Comparison of ENCODE assay signal across 19 mouse cellular contexts in the genomic region with DNA sequence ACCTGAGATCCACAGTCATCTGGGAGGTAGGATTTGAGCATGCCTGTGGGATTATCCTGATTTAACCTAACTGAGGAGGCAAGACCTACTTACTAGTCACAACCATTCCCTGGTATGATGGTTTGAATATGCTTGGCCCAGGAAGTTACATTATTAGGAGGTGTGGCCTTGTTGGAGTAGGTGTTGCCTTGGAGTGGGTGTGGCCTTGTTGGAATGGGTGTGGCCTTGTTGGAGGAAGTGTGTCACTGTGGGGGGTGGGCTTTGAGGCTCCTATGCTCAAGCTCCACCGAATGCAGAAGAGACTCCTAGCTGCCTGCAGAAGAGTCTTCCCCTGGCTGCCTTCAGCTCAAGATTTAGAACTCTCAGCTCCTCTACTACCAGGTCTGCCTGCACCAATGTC. TPM values are rescaled to one million over a fixed set of nuclear protein-coding genes. Genes with fewer than 3 reads are reported as not detected.
A peak's percentile ranks its signal among the peaks of the same experiment; 100 is the strongest.
DNase-seq lines count a peak whose midpoint lies in the region; TF ChIP-seq lines count a peak whose summit lies in the region.
"Had no signal": no experiment of that assay in that cellular context is flagged by ENCODE, and none has a peak within 500 bp of the region (broad histone marks: within the 10 kb centered on the region; RNA-seq: fewer than 3 reads in every experiment).

No protein-coding gene starts in this region.

- 75% methylated on average over 1 of the region's 1 CpGs for WGBS in kidney, adult 2 months

- H3K9me3 ChIP-seq in MEL (replicated peaks; ENCODE audit: insufficient read depth, low read length): no peaks in the 10 kb centered on the region
- H3K9me3 ChIP-seq: embryonic facial prominence, embryonic 10.5 days; embryonic facial prominence, embryonic 12.5 days; G1E had no signal

- H3K27ac ChIP-seq in MEL (ENCODE audit: control insufficient read depth, low read depth, low read length): no peak overlapping the region
- no peak overlapping the region for H3K27ac ChIP-seq in kidney, adult 2 months (ENCODE audit: insufficient read depth, low read depth, low read length)
- H3K27ac ChIP-seq: embryonic facial prominence, embryonic 10.5 days; embryonic facial prominence, embryonic 12.5 days had no signal

- TF ChIP-seq CTCF in MEL (IDR thresholded peaks at IDR 0.05 in 2 of 3, conservative IDR thresholded peaks at IDR 0.05 in 1 of 3; ENCODE audit: control insufficient read depth in 1 of 3, insufficient read depth in 1 of 3, low read depth in 2 of 3, low read length in 3 of 3, poor library complexity in 1 of 3, severe bottlenecking in 1 of 3): no peak
- no peak for TF ChIP-seq CTCF in kidney, adult 2 months (conservative IDR thresholded peaks at IDR 0.05; ENCODE audit: insufficient read depth, insufficient read length, low read depth, low read length)

- TF ChIP-seq RAD21 in MEL (IDR thresholded peaks at IDR 0.05; ENCODE audit: low read depth, low read length): no peak

- H3K4me3 ChIP-seq in MEL (ENCODE audit: control insufficient read depth in 1 of 2, insufficient read depth in 1 of 2, low read depth in 2 of 2, low read length in 2 of 2): no peak overlapping the region
- H3K4me3 ChIP-seq in kidney, adult 2 months (ENCODE audit: insufficient read depth, low read depth, low read length): no peak overlapping the region
- H3K4me3 ChIP-seq: embryonic facial prominence, embryonic 10.5 days; embryonic facial prominence, embryonic 12.5 days had no signal

- no peaks in the 10 kb centered on the region for H3K27me3 ChIP-seq in MEL (ENCODE audit: control insufficient read depth in 1 of 2, insufficient read depth in 2 of 2, low read length in 2 of 2)
- H3K27me3 ChIP-seq in kidney, adult 2 months (replicated peaks; ENCODE audit: control insufficient read depth, insufficient read depth, low read length): no peaks in the 10 kb centered on the region
- H3K27me3 ChIP-seq: embryonic facial prominence, embryonic 12.5 days had no signal

- no peak for TF ChIP-seq EP300 in MEL (IDR thresholded peaks at IDR 0.05; ENCODE audit: low read depth in 1 of 2, low read length in 2 of 2)

- no peak for TF ChIP-seq POLR2A in MEL (IDR thresholded peaks at IDR 0.05; ENCODE audit: control insufficient read depth in 1 of 2, insufficient read depth in 1 of 2, low read depth in 1 of 2, low read length in 2 of 2, poor library complexity in 1 of 2)
- no peak for TF ChIP-seq POLR2A in kidney, adult 2 months (IDR thresholded peaks at IDR 0.05; ENCODE audit: low read depth, low read length)

- H3K9ac ChIP-seq in MEL (ENCODE audit: control insufficient read depth, low read depth, low read length, poor library complexity, severe bottlenecking): no peak overlapping the region
- H3K9ac ChIP-seq: embryonic facial prominence, embryonic 12.5 days had no signal

- H3K36me3 ChIP-seq in MEL (ENCODE audit: control insufficient read depth in 1 of 2, insufficient read depth in 2 of 2, low read length in 2 of 2): peaks cover 0 to 16% of the 10 kb centered on the region in 2 experiments; a peak in 2 of 4 replicates
- no peaks in the 10 kb centered on the region for H3K36me3 ChIP-seq in kidney, adult 2 months (ENCODE audit: control insufficient read depth, insufficient read depth, low read length)
- H3K36me3 ChIP-seq: embryonic facial prominence, embryonic 10.5 days; embryonic facial prominence, embryonic 12.5 days; G1E had no signal

- no peaks in the 10 kb centered on the region for H3K79me2 ChIP-seq in MEL (ENCODE audit: control insufficient read depth, insufficient read depth, low read length, poor library complexity)

- H3K4me1 ChIP-seq in MEL (ENCODE audit: control insufficient read depth in 1 of 2, insufficient read depth in 2 of 2, low read length in 2 of 2): peaks cover 0 to 20% of the 10 kb centered on the region in 2 experiments; a peak in 2 of 4 replicates
- no peaks in the 10 kb centered on the region for H3K4me1 ChIP-seq in kidney, adult 2 months (ENCODE audit: control insufficient read depth, insufficient read depth, low read length)

- peak; percentile 61 for DNase-seq in heart, adult 11 months
- no peak for DNase-seq in heart, adult 18-20 months
- DNase-seq in ES-CJ7 (ENCODE audit: low read depth, low spot score): peak; percentile 23
- DNase-seq in MEL (ENCODE audit: low read depth, low spot score): peak; percentile 32
- DNase-seq in ZHBTc4 (ENCODE audit: low read depth, low spot score): peak; percentile 8
- no peak for DNase-seq in kidney, adult 2 months
- DNase-seq in cerebellum, postnatal 25 days: no peak
- no peak for DNase-seq in kidney, postnatal 4 days
- DNase-seq: adrenal gland, adult 2 months; adrenal gland, postnatal 10 days; adrenal gland, postnatal 25 days; cerebellum, adult 11 months; cerebellum, adult 18-20 months; cerebellum, adult 8-10 months; cerebellum, adult 9-11 months; cerebellum, postnatal 14 days had no signal

TF ChIP-seq in MEL, 35 proteins besides CTCF, POLR2A, EP300 and RAD21:
- no peak for TF ChIP-seq RCOR1 (IDR thresholded peaks at IDR 0.05; ENCODE audit: low read depth, low read length)
- no peak for TF ChIP-seq UBTF (IDR thresholded peaks at IDR 0.05; ENCODE audit: borderline replicate concordance, insufficient read depth, low read depth, low read length)
- no peak for TF ChIP-seq MXI1 (IDR thresholded peaks at IDR 0.05; ENCODE audit: low read depth, low read length)
- TF ChIP-seq GABPA (IDR thresholded peaks at IDR 0.05; ENCODE audit: low read depth, low read length): no peak
- no peak for TF ChIP-seq ELF1 (IDR thresholded peaks at IDR 0.05; ENCODE audit: low read depth, low read length)
- TF ChIP-seq USF2 (IDR thresholded peaks at IDR 0.05; ENCODE audit: borderline replicate concordance in 1 of 2, insufficient read depth in 1 of 2, low read depth in 1 of 2, low read length in 2 of 2): no peak
- TF ChIP-seq TCF12 (IDR thresholded peaks at IDR 0.05; ENCODE audit: low read depth, low read length): no peak
- TF ChIP-seq CHD1 (IDR thresholded peaks at IDR 0.05; ENCODE audit: low read depth, low read length): no peak
- TF ChIP-seq SMC3 (IDR thresholded peaks at IDR 0.05; ENCODE audit: low read depth, low read length): no peak
- TF ChIP-seq MAZ (IDR thresholded peaks at IDR 0.05; ENCODE audit: low read depth, low read length): no peak
- TF ChIP-seq MAX (IDR thresholded peaks at IDR 0.05; ENCODE audit: low read length): no peak
- no peak for TF ChIP-seq ZMIZ1 (IDR thresholded peaks at IDR 0.05; ENCODE audit: low read depth, low read length)
- no peak for TF ChIP-seq POLR2AphosphoS5 (IDR thresholded peaks at IDR 0.05; ENCODE audit: borderline replicate concordance, low read depth, low read length)
- TF ChIP-seq CHD2 (IDR thresholded peaks at IDR 0.05; ENCODE audit: low read length): no peak
- no peak for TF ChIP-seq MYC (IDR thresholded peaks at IDR 0.05; ENCODE audit: low read depth, low read length)
- no peak for TF ChIP-seq SIN3A (IDR thresholded peaks at IDR 0.05; ENCODE audit: low read length)
- TF ChIP-seq E2F4 (IDR thresholded peaks at IDR 0.05; ENCODE audit: borderline replicate concordance, low read depth, low read length): no peak
- TF ChIP-seq GATA1 (IDR thresholded peaks at IDR 0.05; ENCODE audit: low read depth, low read length): no peak
TF ChIP-seq in MEL: peak in this region for 0.

RNA-seq across cellular contexts. Expression of a gene that starts 32.1 kb away (rescaled TPM):
- total RNA-seq in heart, adult 18-20 months (2021): 100 to 1,000 TPM; 181 to 202 TPM
- total RNA-seq in MEL (2012; rRNA removed): not detected in 2 replicates
- not detected for polyA plus RNA-seq in MEL (2012; ENCODE audit: insufficient read depth in 1 of 2, insufficient read length in 2 of 2, low read depth in 1 of 2, low replicate concordance in 2 of 2, missing spikeins in 1 of 2)
- 0.05 and 1.5 TPM in 2 replicates for polyA plus RNA-seq in kidney, adult 2 months (2012; rRNA removed)
- polyA plus RNA-seq: adrenal gland, adult 2 months; embryonic facial prominence, embryonic 10.5 days; G1E had no signal

Comparison
In these comparisons a context has a peak if more than half of its experiments do, and no peak if none do; other contexts are left out.
1. DNase-seq: peak in heart, adult 11 months (single experiment), ES-CJ7 (single experiment), MEL (single experiment) and ZHBTc4 (single experiment); none in heart, adult 18-20 months (0 of 2), kidney, adult 2 months (single experiment), cerebellum, postnatal 25 days (0 of 2) and kidney, postnatal 4 days (0 of 2).
2. RNA of a gene that starts 32.1 kb away (total RNA-seq): 181 to 202 TPM in heart, adult 18-20 months; not detected in MEL; every median in the first group is over 100 times any median in the second.